Mouse (Mus musculus) C2C12 (cell line): ENCODE results near the gene Cyp1b1.

Experiments used
- CTCF ChIP-seq: IDR thresholded peaks from one replicate; pipeline ENCODE4 v1.5.1; 2011; ENCODE audit not compliant: control insufficient read depth, insufficient read depth, insufficient read length
- FOSL1 ChIP-seq: IDR thresholded peaks from one replicate; pipeline ENCODE4 v1.8.0; 2011; ENCODE audit warnings: mild to moderate bottlenecking, low read length; ENCODE audit not compliant: poor library complexity, insufficient read depth, severe bottlenecking
- MAX ChIP-seq: IDR thresholded peaks from one replicate; pipeline ENCODE4 v1.6.1; 2011; ENCODE audit warnings: mild to moderate bottlenecking, control low read depth
- USF1 ChIP-seq: IDR thresholded peaks from one replicate; pipeline ENCODE4 v1.6.1; 2011; ENCODE audit warnings: low read depth, mild to moderate bottlenecking, control low read depth, moderate library complexity

DNA sequence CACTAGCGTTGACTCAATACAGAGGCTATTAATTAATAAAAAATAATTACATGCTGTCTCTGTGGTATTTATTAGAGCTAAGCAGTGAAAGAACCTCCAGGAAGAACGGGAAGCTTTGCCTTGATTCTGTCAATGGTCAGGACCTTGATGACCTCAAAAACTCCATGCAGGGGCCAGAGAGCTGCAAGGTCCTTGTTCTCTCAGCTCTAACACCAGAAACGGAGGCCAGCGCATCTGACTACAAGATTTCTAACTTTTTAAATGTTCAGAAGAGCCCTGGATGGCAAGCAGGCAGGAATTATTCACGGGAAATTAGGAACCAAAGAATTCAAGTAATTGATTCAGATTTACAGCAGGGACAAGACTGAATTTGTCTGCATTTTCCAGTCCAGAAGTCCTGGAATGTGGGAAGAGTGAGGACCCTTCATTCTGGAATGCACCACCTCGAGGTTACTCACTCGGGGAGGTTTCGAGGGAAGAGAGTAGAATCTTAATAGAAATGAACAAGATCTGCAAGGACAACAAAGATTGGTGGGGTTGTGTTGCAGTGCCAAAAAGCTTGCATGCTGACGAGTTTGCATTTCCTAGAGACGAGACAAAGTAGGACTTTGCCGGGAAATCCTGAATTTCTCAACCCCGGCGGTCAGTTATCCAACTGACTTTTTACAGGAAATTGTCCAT lies 30.3 kb upstream of the Cyp1b1 start:
- TF ChIP-seq MAX (no peak), USF1 (no peak), CTCF (no peak), FOSL1 (no peak)
